Mouse (Mus musculus) ES-E14 (cell line): Measurements from ENCODE around the gene Prss23.

Experiments
- CHD2 ChIP-seq: IDR thresholded peaks from 2 replicates; pipeline ENCODE4 v1.6.1; 2014; ENCODE audit warnings: mild to moderate bottlenecking, low read depth, low read length, inconsistent platforms
- HCFC1 ChIP-seq: IDR thresholded peaks from 2 replicates; pipeline ENCODE4 v1.6.1; 2012; ENCODE audit warnings: low read length, inconsistent platforms, borderline replicate concordance; ENCODE audit not compliant: insufficient read depth
- ZC3H11A ChIP-seq: IDR thresholded peaks from 2 replicates; pipeline ENCODE4 v1.6.1; 2012; ENCODE audit warnings: low read depth, mild to moderate bottlenecking, inconsistent platforms, low read length, borderline replicate concordance

DNA sequence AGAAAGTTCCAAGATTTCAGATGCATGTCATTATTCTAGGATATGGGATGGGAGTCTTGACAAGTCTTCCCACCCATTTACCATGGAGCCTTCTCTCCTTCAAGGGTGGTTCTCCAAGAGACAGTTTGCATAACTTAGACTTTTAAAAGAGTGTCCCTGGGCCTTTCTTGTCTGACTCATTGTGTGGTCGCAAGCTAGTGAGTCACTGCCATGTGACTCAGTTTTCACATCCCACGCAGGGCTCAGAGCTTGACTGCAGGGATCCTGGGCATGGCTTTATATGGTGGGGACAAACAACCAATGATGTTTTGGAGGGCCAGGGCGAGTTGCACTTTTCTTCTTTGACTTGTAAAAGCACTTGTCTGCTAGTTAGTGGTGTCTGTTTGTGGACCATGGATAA is 34.0 kb upstream of the Prss23 start:
- no peak for TF ChIP-seq ZC3H11A
- TF ChIP-seq HCFC1, result no peak
- no peak for TF ChIP-seq CHD2
